Mouse (Mus musculus) T-helper 2 cell (primary cell): ENCODE results near the gene Kcnb1.

ENCODE experiments used
- in situ Hi-C: fragments of 300-600 bp; cut with MboI, MseI; formaldehyde crosslinking; loops from one replicate; pipeline ENCODE4 v1.15.1; 2025; ENCODE audit warnings: high pct_unique_total_duplicates

Gene Kcnb1

GRCm38 (mm10) chr2:167081135-167081534, 108.8 kb downstream of the Kcnb1 start:
- in situ Hi-C loops = no loop called here

- in situ Hi-C loops = no loop called here
These were observed 109.6 kb downstream of the Kcnb1 start for GRCm38 (mm10) chr2:167080387-167080786.

- in situ Hi-C loops = loop anchor here (5.0 kb wide), 1 partner anchor 133 kb away; no protein-coding TSS in a partner anchor
These were observed 110.3 kb downstream of the Kcnb1 start for GRCm38 (mm10) chr2:167079535-167080257.

GRCm38 (mm10) chr2:167078931-167079495, 110.9 kb downstream of the Kcnb1 start:
- in situ Hi-C loops = loop anchor here (5.0 kb wide), 1 partner anchor 133 kb away; no protein-coding TSS in a partner anchor

- in situ Hi-C loops = loop anchor here (5.0 kb wide), 1 partner anchor 134 kb away; no protein-coding TSS in a partner anchor
These were observed 111.5 kb downstream of the Kcnb1 start for GRCm38 (mm10) chr2:167078486-167078885.

- in situ Hi-C loops = loop anchor here (5.0 kb wide), 1 partner anchor 135 kb away; no protein-coding TSS in a partner anchor
These were observed 112.6 kb downstream of the Kcnb1 start for GRCm38 (mm10) chr2:167077199-167077962.

- in situ Hi-C loops = loop anchor here (5.0 kb wide), 1 partner anchor 136 kb away; no protein-coding TSS in a partner anchor
These were observed 113.2 kb downstream of the Kcnb1 start for GRCm38 (mm10) chr2:167076759-167077158.

- in situ Hi-C loops = loop anchor here (5.0 kb wide), 1 partner anchor 136 kb away; no protein-coding TSS in a partner anchor
These were observed 113.6 kb downstream of the Kcnb1 start for GRCm38 (mm10) chr2:167076352-167076751.

- in situ Hi-C loops = no loop called here
These were observed 115.4 kb downstream of the Kcnb1 start for GRCm38 (mm10) chr2:167074587-167074986.

- in situ Hi-C loops = no loop called here
These were observed 118.0 kb downstream of the Kcnb1 start for GRCm38 (mm10) chr2:167071641-167072601.

- in situ Hi-C loops = no loop called here
These were observed 118.7 kb downstream of the Kcnb1 start for GRCm38 (mm10) chr2:167071266-167071640.

GRCm38 (mm10) chr2:167070341-167070740, 119.6 kb downstream of the Kcnb1 start:
- in situ Hi-C loops = no loop called here

- in situ Hi-C loops = no loop called here
These were observed 122.4 kb downstream of the Kcnb1 start for GRCm38 (mm10) chr2:167067575-167067974.

- in situ Hi-C loops = no loop called here
These were observed 123.1 kb downstream of the Kcnb1 start for GRCm38 (mm10) chr2:167066528-167067516.

GRCm38 (mm10) chr2:167066031-167066430, 123.9 kb downstream of the Kcnb1 start:
- in situ Hi-C loops = no loop called here

- in situ Hi-C loops = no loop called here
These were observed 125.2 kb downstream of the Kcnb1 start for GRCm38 (mm10) chr2:167064601-167065295.

GRCm38 (mm10) chr2:167063906-167064496, 126.0 kb downstream of the Kcnb1 start:
- in situ Hi-C loops = no loop called here

GRCm38 (mm10) chr2:167062965-167063880, 126.7 kb downstream of the Kcnb1 start, which contains the start of gene Znfx1:
Gene Znfx1 (minus strand): TSS chr2:167063015.
- in situ Hi-C loops = no loop called here
